Mouse (Mus musculus): ENCODE data around the gene Shf. TPM values are rescaled to one million over a fixed set of nuclear protein-coding genes. Genes with fewer than 3 reads are reported as not detected.
"Not testable (repeated sequence)": the region's sequence is repeated elsewhere in the genome, so short reads cannot be mapped to it uniquely, and the experiment has no call there.

The Shf gene
- total and polyA plus RNA-seq, 3 experiments = 3.5 to 5.6 (median 5.3) TPM

- DNase-seq = no peak
- intact Hi-C loops (cut with DNase I) = no loop called here
- 75% methylated on average over 21 of the region's 21 CpGs for WGBS
- H3K4me1 ChIP-seq (ENCODE audit: control insufficient read depth, insufficient read depth, low read length) = no peaks in the 10 kb centered on the region
- H3K4me3 ChIP-seq = no peak overlapping the region
- no peaks in the 10 kb centered on the region for H3K79me2 ChIP-seq (replicated peaks; ENCODE audit: control insufficient read depth, insufficient read depth, low read length)
- TF ChIP-seq EP300 (IDR thresholded peaks at IDR 0.05; ENCODE audit: insufficient read depth, low read depth, low read length) = no peak
- TF ChIP-seq POLR2A (IDR thresholded peaks at IDR 0.05; ENCODE audit: insufficient read depth, low read depth, low read length) = no peak
- no peak for TF ChIP-seq CTCF (IDR thresholded peaks at IDR 0.05)
- H3K9ac ChIP-seq (ENCODE audit: low read depth, low read length) = no peak overlapping the region
- H3K27me3 ChIP-seq (ENCODE audit: control insufficient read depth, insufficient read depth, low read length) = no peaks in the 10 kb centered on the region
- H3K36me3 ChIP-seq (ENCODE audit: control insufficient read depth, insufficient read depth, low read length) = no peaks in the 10 kb centered on the region
- no peak overlapping the region for H3K27ac ChIP-seq
Measured at GRCm38 (mm10) chr2:122337291-122337690, 31.7 kb downstream of the Shf start.

- Histone ChIP-seq H3K4me1 (ENCODE audit: control insufficient read depth, insufficient read depth, low read length) (no peaks in the 10 kb centered on the region), H3K27me3 (ENCODE audit: control insufficient read depth, insufficient read depth, low read length) (no peaks in the 10 kb centered on the region), H3K9ac (ENCODE audit: low read depth, low read length) (no peak overlapping the region), H3K27ac (no peak overlapping the region), H3K36me3 (ENCODE audit: control insufficient read depth, insufficient read depth, low read length) (no peaks in the 10 kb centered on the region), H3K79me2 (replicated peaks; ENCODE audit: control insufficient read depth, insufficient read depth, low read length) (no peaks in the 10 kb centered on the region), H3K4me3 (no peak overlapping the region)
- no peak for DNase-seq
- TF ChIP-seq POLR2A (IDR thresholded peaks at IDR 0.05; ENCODE audit: insufficient read depth, low read depth, low read length) (no peak), EP300 (IDR thresholded peaks at IDR 0.05; ENCODE audit: insufficient read depth, low read depth, low read length) (no peak), CTCF (IDR thresholded peaks at IDR 0.05) (no peak)
- 31% methylated on average over 3 of the region's 3 CpGs for WGBS
- intact Hi-C loops (cut with DNase I) = no loop called here
Measured at GRCm38 (mm10) chr2:122334170-122334569, 34.8 kb downstream of the Shf start.

- H3K79me2 ChIP-seq (replicated peaks; ENCODE audit: control insufficient read depth, insufficient read depth, low read length) = no peaks in the 10 kb centered on the region
- H3K9ac ChIP-seq (ENCODE audit: low read depth, low read length) = no peak overlapping the region
- 73% methylated on average over 3 of the region's 3 CpGs for WGBS
- H3K4me3 ChIP-seq = no peak overlapping the region
- intact Hi-C loops (cut with DNase I) = no loop called here
- no peak for DNase-seq
- TF ChIP-seq EP300 (IDR thresholded peaks at IDR 0.05; ENCODE audit: insufficient read depth, low read depth, low read length) = no peak
- no peak for TF ChIP-seq CTCF (IDR thresholded peaks at IDR 0.05)
- no peak for TF ChIP-seq POLR2A (IDR thresholded peaks at IDR 0.05; ENCODE audit: insufficient read depth, low read depth, low read length)
- no peak overlapping the region for H3K27ac ChIP-seq
- H3K36me3 ChIP-seq (ENCODE audit: control insufficient read depth, insufficient read depth, low read length) = no peaks in the 10 kb centered on the region
- no peaks in the 10 kb centered on the region for H3K4me1 ChIP-seq (ENCODE audit: control insufficient read depth, insufficient read depth, low read length)
- no peaks in the 10 kb centered on the region for H3K27me3 ChIP-seq (ENCODE audit: control insufficient read depth, insufficient read depth, low read length)
Measured at GRCm38 (mm10) chr2:122332222-122332621, 36.7 kb downstream of the Shf start.

GRCm38 (mm10) chr2:122330317-122330716 lies 38.6 kb downstream of the Shf start:
- intact Hi-C loops (cut with DNase I); H3K79me2 ChIP-seq (replicated peaks; ENCODE audit: control insufficient read depth, insufficient read depth, low read length); H3K4me3 ChIP-seq; H3K9ac ChIP-seq (ENCODE audit: low read depth, low read length); H3K4me1 ChIP-seq (ENCODE audit: control insufficient read depth, insufficient read depth, low read length); H3K36me3 ChIP-seq (ENCODE audit: control insufficient read depth, insufficient read depth, low read length); H3K27ac ChIP-seq; H3K27me3 ChIP-seq (ENCODE audit: control insufficient read depth, insufficient read depth, low read length); DNase-seq: not testable (repeated sequence)
- WGBS = 81% methylated on average over 6 of the region's 6 CpGs

GRCm38 (mm10) chr2:122327986-122328385 lies 41.0 kb downstream of the Shf start:
- Histone ChIP-seq H3K9ac (ENCODE audit: low read depth, low read length) (no peak overlapping the region), H3K4me1 (ENCODE audit: control insufficient read depth, insufficient read depth, low read length) (no peaks in the 10 kb centered on the region), H3K36me3 (ENCODE audit: control insufficient read depth, insufficient read depth, low read length) (no peaks in the 10 kb centered on the region), H3K4me3 (no peak overlapping the region), H3K27ac (no peak overlapping the region), H3K27me3 (ENCODE audit: control insufficient read depth, insufficient read depth, low read length) (no peaks in the 10 kb centered on the region), H3K79me2 (replicated peaks; ENCODE audit: control insufficient read depth, insufficient read depth, low read length) (no peaks in the 10 kb centered on the region)
- no peak for DNase-seq
- WGBS = 29% methylated on average over 3 of the region's 3 CpGs
- intact Hi-C loops (cut with DNase I) = no loop called here
- TF ChIP-seq POLR2A (IDR thresholded peaks at IDR 0.05; ENCODE audit: insufficient read depth, low read depth, low read length) = no peak
- no peak for TF ChIP-seq EP300 (IDR thresholded peaks at IDR 0.05; ENCODE audit: insufficient read depth, low read depth, low read length)
- no peak for TF ChIP-seq CTCF (IDR thresholded peaks at IDR 0.05)

- DNase-seq = no peak
- no peak for TF ChIP-seq EP300 (IDR thresholded peaks at IDR 0.05; ENCODE audit: insufficient read depth, low read depth, low read length)
- no peak for TF ChIP-seq POLR2A (IDR thresholded peaks at IDR 0.05; ENCODE audit: insufficient read depth, low read depth, low read length)
- TF ChIP-seq CTCF (IDR thresholded peaks at IDR 0.05) = no peak
- intact Hi-C loops (cut with DNase I) = no loop called here
- WGBS = 69% methylated on average over 2 of the region's 2 CpGs
- no peaks in the 10 kb centered on the region for H3K79me2 ChIP-seq (replicated peaks; ENCODE audit: control insufficient read depth, insufficient read depth, low read length)
- no peak overlapping the region for H3K4me3 ChIP-seq
- no peaks in the 10 kb centered on the region for H3K27me3 ChIP-seq (ENCODE audit: control insufficient read depth, insufficient read depth, low read length)
- no peaks in the 10 kb centered on the region for H3K4me1 ChIP-seq (ENCODE audit: control insufficient read depth, insufficient read depth, low read length)
- H3K9ac ChIP-seq (ENCODE audit: low read depth, low read length) = no peak overlapping the region
- no peaks in the 10 kb centered on the region for H3K36me3 ChIP-seq (ENCODE audit: control insufficient read depth, insufficient read depth, low read length)
- H3K27ac ChIP-seq = no peak overlapping the region
Measured at GRCm38 (mm10) chr2:122325361-122325760, 43.6 kb downstream of the Shf start.

All from heart, adult 2 months (tissue).